Mouse (Mus musculus) CD8-positive naive resting alpha-beta T cell, adult 2 months (primary cell): ENCODE data around the gene Erc2.

Source experiments
- DNase-seq, 2 experiments: peaks; one replicate each; pipeline ENCODE4 v3.0.0; 2022; ENCODE audit warnings: low read depth in 2 of 2, low spot score in 2 of 2

Erc2 gene

GRCm38 (mm10) chr14:28057885-28058860, 435.9 kb downstream of the Erc2 start:
- no peak for DNase-seq

DNA sequence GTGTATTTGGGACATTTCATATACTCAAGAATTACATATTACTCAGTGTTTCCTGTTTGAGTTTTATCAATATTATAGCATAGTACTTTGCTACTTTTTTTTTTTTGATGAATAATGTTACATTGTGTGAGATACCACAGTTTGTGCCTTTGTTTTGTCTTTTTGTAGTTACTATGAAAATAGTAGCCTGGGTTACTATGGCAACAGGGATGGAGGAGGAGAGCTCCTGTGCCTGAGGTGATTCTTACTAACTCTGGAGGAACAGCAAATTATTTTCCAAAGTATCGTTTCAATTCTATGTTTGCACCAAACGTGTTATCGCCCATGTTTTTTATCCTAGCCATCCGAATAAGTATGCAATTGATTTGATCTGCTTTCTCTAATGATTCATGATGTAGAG, 438.7 kb downstream of the Erc2 start:
- DNase-seq: no peak

DNA sequence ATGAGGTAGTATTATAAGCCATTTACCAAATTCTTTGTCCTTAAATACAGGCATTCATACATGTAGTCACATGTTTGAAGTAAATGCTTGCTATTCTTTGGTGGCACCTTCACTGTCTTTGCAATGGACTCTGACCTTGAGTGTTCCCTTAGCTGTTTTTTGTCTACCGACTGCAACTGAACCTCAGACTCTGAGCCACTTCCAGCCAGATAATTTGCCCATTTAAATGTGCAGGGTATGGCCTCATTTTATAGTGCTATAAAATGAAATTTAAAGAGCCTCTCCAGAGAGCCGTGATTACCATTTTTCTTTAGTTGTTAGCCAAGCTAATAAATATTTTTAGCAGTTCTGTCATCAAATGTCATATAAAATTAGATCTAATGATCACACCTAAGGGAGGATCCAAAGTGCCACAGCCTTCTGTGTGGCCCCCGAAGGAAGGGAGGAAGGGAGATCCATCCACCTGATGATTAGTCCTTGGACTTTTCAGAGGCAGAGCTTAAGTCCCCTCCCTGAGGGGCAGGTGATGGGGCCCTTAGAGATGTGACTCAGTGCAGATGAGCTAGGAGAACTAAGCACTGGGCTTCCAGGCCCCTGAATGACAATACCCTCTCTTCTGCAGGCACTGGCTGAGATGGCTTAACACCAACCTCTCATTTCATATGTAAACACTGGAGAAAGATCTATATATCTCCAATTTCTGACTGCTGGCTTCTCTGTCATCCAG, 439.6 kb downstream of the Erc2 start:
- no peak for DNase-seq

DNA sequence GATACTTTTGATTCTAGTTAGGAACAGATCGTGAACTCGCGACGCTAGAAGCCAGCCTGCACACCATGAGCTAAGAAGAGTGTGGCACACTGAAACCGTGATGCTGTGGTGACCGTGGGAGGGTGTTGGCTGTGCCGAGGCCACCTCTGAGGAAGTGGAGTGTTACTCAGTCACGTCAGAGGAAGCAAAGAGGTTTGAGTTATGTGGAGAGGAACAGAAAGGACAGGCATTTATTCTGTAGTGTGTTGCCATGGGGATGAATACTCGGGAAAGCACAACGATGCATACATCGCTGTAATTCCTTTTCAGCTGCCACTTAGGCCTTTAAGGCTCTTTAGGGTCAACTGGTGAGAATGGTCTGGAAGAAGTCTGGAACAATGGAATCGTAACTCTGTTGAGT, 445.8 kb downstream of the Erc2 start:
- DNase-seq: no peak

DNA sequence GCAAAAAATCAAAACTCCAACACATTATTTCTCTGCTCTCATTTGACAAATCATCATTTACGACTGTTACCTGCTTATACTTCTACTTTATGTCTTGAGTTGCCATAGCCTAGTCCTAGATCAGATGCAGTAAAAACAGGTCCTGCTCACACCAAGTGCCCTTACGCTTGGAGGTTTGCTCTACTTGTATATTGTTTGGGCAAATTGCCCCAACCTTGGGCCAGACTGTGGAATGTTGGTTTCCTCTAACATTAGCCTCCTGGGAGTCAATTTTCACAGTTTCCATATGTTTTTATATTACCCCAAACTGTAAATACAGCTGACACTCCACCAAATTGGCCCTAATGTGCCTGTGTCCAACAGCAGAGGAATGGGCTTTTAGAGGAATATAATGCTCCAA, 447.6 kb downstream of the Erc2 start:
- no peak for DNase-seq

DNA sequence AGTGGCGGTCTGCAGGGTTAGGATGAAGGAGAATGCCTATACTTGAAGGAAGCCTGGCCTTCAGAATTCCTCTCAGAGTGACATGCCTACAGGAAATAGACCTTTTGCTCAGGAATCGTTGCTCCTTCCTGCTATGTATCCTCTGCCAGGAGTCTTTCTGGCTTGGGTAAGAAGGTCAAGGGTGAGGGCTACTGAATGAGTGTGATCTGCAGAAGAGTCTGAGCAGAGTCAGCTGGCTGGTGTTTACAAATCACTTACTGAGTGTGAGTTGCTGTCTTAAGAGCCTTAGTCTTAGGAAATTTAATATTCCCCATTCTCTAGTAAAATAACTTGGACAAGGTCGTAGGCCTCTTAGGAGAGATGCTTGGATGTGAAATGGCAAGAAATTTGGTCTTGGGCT, 450.3 kb downstream of the Erc2 start:
- no peak for DNase-seq

DNA sequence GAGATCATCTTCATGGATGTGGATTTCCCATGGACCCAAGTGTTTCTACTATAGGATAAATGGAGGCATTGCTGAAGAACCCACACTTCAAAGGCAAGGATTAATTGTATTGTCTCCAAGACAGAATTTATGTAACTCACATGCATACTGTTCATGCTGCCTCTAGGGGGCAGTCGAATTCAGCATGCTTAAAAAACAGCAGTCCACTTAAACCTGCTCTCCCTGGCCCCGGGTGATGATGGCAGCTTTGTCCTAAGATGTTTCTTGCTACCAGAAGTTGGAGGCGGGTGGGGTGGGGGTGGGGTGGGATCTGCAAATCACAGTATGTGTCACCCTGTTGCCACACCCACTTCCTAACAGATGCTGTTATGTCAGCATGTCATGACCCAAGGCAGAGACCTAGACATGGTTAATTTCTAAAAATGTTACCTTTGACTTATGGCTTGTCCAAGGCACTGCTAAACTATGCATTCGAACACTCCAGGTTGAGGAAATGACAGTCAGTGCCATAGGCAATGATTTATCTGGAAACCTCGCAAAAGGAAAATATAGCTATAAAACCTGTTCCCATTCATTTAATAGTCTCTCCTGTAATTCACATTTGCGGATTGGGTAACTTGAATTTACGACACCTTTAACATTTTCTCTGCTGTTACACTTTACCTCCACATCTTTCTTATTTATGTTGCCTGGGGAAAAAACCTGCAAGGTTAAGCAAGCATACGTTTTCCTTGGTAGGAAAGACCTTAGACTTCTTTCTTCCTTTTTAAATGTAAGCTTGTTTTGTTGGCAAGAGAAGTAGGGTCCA, 467.6 kb downstream of the Erc2 start:
- DNase-seq: no peak

DNA sequence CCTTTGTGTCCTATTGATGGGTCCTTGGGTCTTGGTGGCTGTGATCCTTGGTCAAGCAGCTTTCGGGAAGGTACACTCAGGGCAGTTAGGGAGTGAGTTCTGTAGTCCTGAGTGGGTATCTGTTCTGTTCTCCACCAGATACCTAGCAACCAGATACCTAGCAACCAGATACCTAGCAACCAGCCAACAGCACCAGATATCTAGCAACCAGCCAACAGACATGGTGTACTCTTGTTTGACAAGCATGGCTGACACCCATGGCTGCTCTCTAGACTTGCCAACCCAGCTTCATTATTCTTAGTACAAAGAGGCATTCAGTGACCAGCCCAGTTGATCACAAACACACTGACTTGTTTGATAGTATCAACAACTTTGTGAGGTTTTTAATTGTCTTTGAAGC, 469.1 kb downstream of the Erc2 start:
- DNase-seq: no peak

GRCm38 (mm10) chr14:28093214-28093613, 471.0 kb downstream of the Erc2 start:
- DNase-seq: no peak

- DNase-seq: no peak
These were observed 471.7 kb downstream of the Erc2 start for GRCm38 (mm10) chr14:28093913-28094312.

DNA sequence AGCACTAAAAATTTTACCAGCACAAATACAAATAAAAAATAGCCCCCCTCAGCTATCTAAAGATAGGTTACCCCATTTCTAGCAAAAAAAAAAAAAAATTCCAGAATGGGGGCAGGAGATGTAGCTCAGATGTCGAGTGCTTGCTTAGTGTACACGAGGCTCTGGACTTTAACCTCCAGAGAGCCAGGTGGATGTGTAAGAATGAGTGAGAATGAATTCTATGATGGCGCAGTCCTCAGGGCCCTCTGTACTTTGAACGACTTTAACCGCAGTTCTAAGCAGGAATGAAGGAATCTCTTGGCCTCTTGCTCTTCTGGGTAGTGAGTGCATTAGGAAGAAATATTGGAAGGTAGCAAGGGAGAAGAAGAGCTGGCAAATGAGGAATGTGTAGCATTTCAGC, 476.9 kb downstream of the Erc2 start:
- DNase-seq: no peak

- no peak for DNase-seq
These were observed 490.9 kb downstream of the Erc2 start for GRCm38 (mm10) chr14:28113121-28113520.

- no peak for DNase-seq
These were observed 498.6 kb downstream of the Erc2 start for GRCm38 (mm10) chr14:28120851-28121250.

GRCm38 (mm10) chr14:28126842-28127241, 504.6 kb downstream of the Erc2 start:
- no peak for DNase-seq

DNA sequence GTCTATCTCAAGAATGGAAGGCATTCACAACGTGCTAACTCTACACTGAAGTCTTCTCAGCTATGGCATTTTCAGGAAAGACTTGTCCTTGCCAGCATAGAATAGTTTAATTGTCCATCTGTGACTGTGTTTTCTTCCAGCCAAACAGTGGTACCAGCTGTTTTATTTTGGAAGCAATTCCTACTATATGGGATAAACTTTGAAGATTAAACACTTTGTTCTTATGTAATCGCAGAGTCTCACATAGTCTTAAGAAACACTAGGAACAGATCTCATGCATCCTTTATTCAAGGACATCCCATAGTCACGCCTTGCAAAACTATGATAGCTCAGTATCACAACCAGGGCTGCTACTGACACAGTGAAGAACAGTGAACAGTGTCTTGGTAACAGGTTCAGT, 506.8 kb downstream of the Erc2 start:
- DNase-seq: no peak

GRCm38 (mm10) chr14:28143998-28144397, 521.8 kb downstream of the Erc2 start:
- DNase-seq: no peak

GRCm38 (mm10) chr14:28147201-28147600, 525.0 kb downstream of the Erc2 start:
- no peak for DNase-seq

GRCm38 (mm10) chr14:28150942-28151341, 528.7 kb downstream of the Erc2 start:
- no peak for DNase-seq

DNA sequence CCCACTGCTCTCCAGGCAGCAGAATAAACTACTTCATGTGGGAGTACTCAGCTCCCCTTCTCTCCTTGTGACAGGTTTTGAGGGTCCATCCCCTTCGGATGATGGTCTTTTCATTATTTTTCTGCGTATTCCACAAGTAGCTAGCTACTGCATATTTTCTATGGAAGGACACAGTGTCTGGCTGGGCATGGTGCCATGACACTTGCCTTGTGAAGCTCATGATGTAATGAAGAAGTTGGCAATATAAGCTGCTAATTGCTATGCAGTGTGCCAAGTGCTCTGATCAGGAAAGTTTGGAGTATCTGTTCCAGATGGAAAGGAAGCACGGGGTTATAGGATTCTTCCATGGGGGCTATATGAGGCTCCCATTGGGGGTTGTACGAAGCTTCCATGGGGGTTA, 533.5 kb downstream of the Erc2 start:
- no peak for DNase-seq

GRCm38 (mm10) chr14:28160852-28161251, 538.6 kb downstream of the Erc2 start:
- DNase-seq: no peak

- no peak for DNase-seq
These were observed 542.6 kb downstream of the Erc2 start for GRCm38 (mm10) chr14:28164642-28165408.
